Mouse (Mus musculus): ENCODE data around the gene Lcorl. TPM values are rescaled to one million over a fixed set of nuclear protein-coding genes. Genes with fewer than 3 reads are reported as not detected.

The Lcorl gene
- polyA plus RNA-seq, 2 experiments: 7.4 to 21.1 TPM

- Histone ChIP-seq H3K4me2 (replicated peaks; ENCODE audit: low read depth, low read length, severe bottlenecking) (no peak overlapping the region), H3K4me3 (replicated peaks; ENCODE audit: low read length) (no peak overlapping the region), H3K9ac (ENCODE audit: low read depth, low read length, severe bottlenecking) (no peak overlapping the region), H3K27me3 (ENCODE audit: control insufficient read depth, insufficient read depth, low read length) (no peaks in the 10 kb centered on the region), H3K27ac (replicated peaks; ENCODE audit: low read depth, low read length) (no peak overlapping the region), H3K4me1 (ENCODE audit: control insufficient read depth, insufficient read depth, low read length) (no peaks in the 10 kb centered on the region), H3K36me3 (ENCODE audit: control insufficient read depth, insufficient read depth, low read length) (no peaks in the 10 kb centered on the region), H3K9me3 (ENCODE audit: control insufficient read depth, low read length) (no peaks in the 10 kb centered on the region)
- ATAC-seq (ENCODE audit: low FRiP score, low read depth) (no peak), DNase-seq (ENCODE audit: low spot score) (no peak)
- 90% methylated on average over 6 of the region's 6 CpGs for WGBS
- no peak for TF ChIP-seq POLR2A (IDR thresholded peaks at IDR 0.05; ENCODE audit: borderline replicate concordance, extremely low read depth, insufficient read depth, insufficient read length)
Measured at GRCm38 (mm10) chr5:45718848-45719488, 138.4 kb downstream of the Lcorl start.

DNA sequence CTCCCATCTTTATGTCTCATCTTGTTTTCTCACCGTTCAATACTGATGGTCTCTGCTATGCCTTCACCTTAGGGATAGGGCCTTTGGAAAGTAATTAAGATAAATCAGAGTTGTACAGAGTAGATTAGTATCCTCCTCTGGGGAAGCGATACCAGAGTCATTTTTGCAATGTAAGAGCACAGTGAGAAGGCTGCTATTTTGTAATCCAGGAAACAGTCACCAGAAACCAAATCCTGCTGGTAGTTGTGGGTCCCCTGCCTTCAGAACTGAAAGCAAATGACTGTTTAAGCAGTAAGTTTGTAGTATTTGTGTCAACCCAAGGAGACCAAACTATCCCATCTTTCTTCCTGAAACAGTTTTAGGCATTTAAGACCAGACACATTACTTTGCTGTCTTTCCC, 147.8 kb downstream of the Lcorl start:
- no peak for TF ChIP-seq POLR2A (IDR thresholded peaks at IDR 0.05; ENCODE audit: borderline replicate concordance, extremely low read depth, insufficient read depth, insufficient read length)
- Histone ChIP-seq H3K9me3 (ENCODE audit: control insufficient read depth, low read length) (no peaks in the 10 kb centered on the region), H3K4me3 (replicated peaks; ENCODE audit: low read length) (no peak overlapping the region), H3K36me3 (ENCODE audit: control insufficient read depth, insufficient read depth, low read length) (0 out of 2 replicates have a peak, but pooled peaks cover 10% of the 10 kb centered on the region), H3K27ac (replicated peaks; ENCODE audit: low read depth, low read length) (no peak overlapping the region), H3K4me1 (ENCODE audit: control insufficient read depth, insufficient read depth, low read length) (no peaks in the 10 kb centered on the region), H3K4me2 (replicated peaks; ENCODE audit: low read depth, low read length, severe bottlenecking) (no peak overlapping the region), H3K9ac (ENCODE audit: low read depth, low read length, severe bottlenecking) (no peak overlapping the region), H3K27me3 (ENCODE audit: control insufficient read depth, insufficient read depth, low read length) (no peaks in the 10 kb centered on the region)
- no peak for DNase-seq (ENCODE audit: low spot score)
- 97% methylated on average over 2 of the region's 2 CpGs for WGBS
- no peak for ATAC-seq (ENCODE audit: low FRiP score, low read depth)

DNA sequence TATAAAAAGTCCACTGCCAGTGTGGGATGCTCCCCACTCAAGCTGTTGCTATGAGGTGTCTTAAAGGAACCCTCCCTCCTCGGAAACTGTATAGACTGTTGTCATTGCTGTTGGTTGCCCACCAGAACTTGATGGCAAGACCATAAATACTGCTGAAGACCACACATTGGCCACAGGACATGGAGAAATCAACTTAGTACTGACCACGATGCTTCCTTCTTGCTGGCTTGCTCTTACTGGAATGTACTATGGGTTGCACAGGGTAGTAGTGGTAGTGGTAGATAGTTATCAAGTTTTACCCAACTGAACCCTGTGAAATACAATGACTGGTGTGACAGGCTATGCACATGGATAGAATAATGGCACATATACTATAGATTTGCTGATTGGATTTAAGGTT, 150.6 kb downstream of the Lcorl start:
- Histone ChIP-seq H3K27ac (replicated peaks; ENCODE audit: low read depth, low read length) (no peak overlapping the region), H3K4me3 (replicated peaks; ENCODE audit: low read length) (no peak overlapping the region), H3K9ac (ENCODE audit: low read depth, low read length, severe bottlenecking) (no peak overlapping the region), H3K4me1 (ENCODE audit: control insufficient read depth, insufficient read depth, low read length) (no peaks in the 10 kb centered on the region), H3K27me3 (ENCODE audit: control insufficient read depth, insufficient read depth, low read length) (no peaks in the 10 kb centered on the region), H3K36me3 (ENCODE audit: control insufficient read depth, insufficient read depth, low read length) (peaks cover 10% of the 10 kb centered on the region; the same call in 1 of the 2 replicates), H3K9me3 (ENCODE audit: control insufficient read depth, low read length) (no peaks in the 10 kb centered on the region), H3K4me2 (replicated peaks; ENCODE audit: low read depth, low read length, severe bottlenecking) (no peak overlapping the region)
- ATAC-seq (ENCODE audit: low FRiP score, low read depth): no peak
- DNase-seq (ENCODE audit: low spot score): no peak
- TF ChIP-seq POLR2A (IDR thresholded peaks at IDR 0.05; ENCODE audit: borderline replicate concordance, extremely low read depth, insufficient read depth, insufficient read length): no peak
- WGBS: 91% methylated on average over 2 of the region's 2 CpGs

DNA sequence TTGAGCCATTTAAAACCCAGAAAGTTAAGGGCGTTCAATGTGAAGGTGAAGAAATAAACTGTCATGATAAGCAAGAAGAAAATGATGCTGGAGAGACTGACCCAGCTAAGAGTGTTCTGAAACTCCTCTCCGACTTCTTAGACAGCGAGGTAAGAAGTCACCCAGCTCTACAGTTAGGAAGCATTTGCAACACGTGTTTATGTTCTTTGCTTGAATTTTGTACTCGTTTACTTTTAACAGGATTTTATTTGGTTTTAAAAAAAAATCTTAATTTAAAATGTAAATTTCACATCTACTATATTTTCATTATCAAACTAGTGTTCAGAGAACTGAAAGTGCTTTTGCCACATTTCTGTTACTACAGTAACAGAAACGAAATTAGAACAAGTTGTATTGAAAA, 165.7 kb downstream of the Lcorl start:
- no peak overlapping the region for H3K4me2 ChIP-seq (replicated peaks; ENCODE audit: low read depth, low read length, severe bottlenecking)
- H3K9me3 ChIP-seq (ENCODE audit: control insufficient read depth, low read length): no peaks in the 10 kb centered on the region
- DNase-seq (ENCODE audit: low spot score) (no peak), ATAC-seq (ENCODE audit: low FRiP score, low read depth) (no peak)
- H3K27me3 ChIP-seq (ENCODE audit: control insufficient read depth, insufficient read depth, low read length): no peaks in the 10 kb centered on the region
- no peak overlapping the region for H3K27ac ChIP-seq (replicated peaks; ENCODE audit: low read depth, low read length)
- H3K4me3 ChIP-seq (replicated peaks; ENCODE audit: low read length): no peak overlapping the region
- no peak for TF ChIP-seq POLR2A (IDR thresholded peaks at IDR 0.05; ENCODE audit: borderline replicate concordance, extremely low read depth, insufficient read depth, insufficient read length)
- no peaks in the 10 kb centered on the region for H3K4me1 ChIP-seq (ENCODE audit: control insufficient read depth, insufficient read depth, low read length)
- H3K36me3 ChIP-seq (ENCODE audit: control insufficient read depth, insufficient read depth, low read length): peaks cover 17% of the 10 kb centered on the region
- 88% methylated on average over 6 of the region's 6 CpGs for WGBS
- no peak overlapping the region for H3K9ac ChIP-seq (ENCODE audit: low read depth, low read length, severe bottlenecking)

DNA sequence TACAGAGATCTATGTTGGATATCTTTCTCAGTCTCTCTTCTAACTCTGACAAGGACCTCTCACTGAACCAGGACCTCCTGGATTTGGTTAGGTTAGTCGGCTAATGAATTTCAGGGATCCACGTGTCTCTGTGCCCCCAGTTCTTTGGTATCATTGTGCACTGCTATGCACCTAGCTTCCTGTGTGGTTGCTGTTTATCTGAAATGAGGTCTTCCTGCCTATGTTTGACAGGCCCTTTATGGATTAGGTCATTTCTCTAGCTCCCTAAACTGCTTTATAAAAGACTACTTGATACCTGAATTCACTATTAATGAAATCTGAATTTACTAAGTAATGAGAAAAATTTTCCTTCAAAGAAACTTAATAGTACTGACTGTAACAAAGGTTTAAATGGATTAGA, 166.6 kb downstream of the Lcorl start:
- no peak for TF ChIP-seq POLR2A (IDR thresholded peaks at IDR 0.05; ENCODE audit: borderline replicate concordance, extremely low read depth, insufficient read depth, insufficient read length)
- Histone ChIP-seq H3K4me3 (replicated peaks; ENCODE audit: low read length) (no peak overlapping the region), H3K27ac (replicated peaks; ENCODE audit: low read depth, low read length) (no peak overlapping the region), H3K4me1 (ENCODE audit: control insufficient read depth, insufficient read depth, low read length) (no peaks in the 10 kb centered on the region), H3K36me3 (ENCODE audit: control insufficient read depth, insufficient read depth, low read length) (peaks cover 13% of the 10 kb centered on the region), H3K9ac (ENCODE audit: low read depth, low read length, severe bottlenecking) (no peak overlapping the region), H3K4me2 (replicated peaks; ENCODE audit: low read depth, low read length, severe bottlenecking) (no peak overlapping the region), H3K27me3 (ENCODE audit: control insufficient read depth, insufficient read depth, low read length) (no peaks in the 10 kb centered on the region), H3K9me3 (ENCODE audit: control insufficient read depth, low read length) (no peaks in the 10 kb centered on the region)
- ATAC-seq (ENCODE audit: low FRiP score, low read depth) (no peak), DNase-seq (ENCODE audit: low spot score) (no peak)
- WGBS: 82% methylated on average over 2 of the region's 2 CpGs
